In genomic region chr3:81929073-81929472, GRCm38 (mm10) we compare ENCODE assay signal across 26 mouse cellular contexts. TPM values are rescaled to one million over a fixed set of nuclear protein-coding genes. Genes with fewer than 3 reads are reported as not detected.
A peak's percentile ranks its signal among the peaks of the same experiment; 100 is the strongest.
DNase-seq lines count a peak whose midpoint lies in the region; ATAC-seq lines count a peak whose summit lies in the region.
"Had no signal": no experiment of that assay in that cellular context is flagged by ENCODE, and none has a peak within 500 bp of the region (broad histone marks: within the 10 kb centered on the region; RNA-seq: fewer than 3 reads in every experiment).

No protein-coding gene starts in this region.

- no peak overlapping the region for H3K4me3 ChIP-seq in heart, embryonic 10.5 days
- H3K4me3 ChIP-seq in heart, embryonic 11.5 days (ENCODE audit: low read depth, low read length), result no peak overlapping the region
- no peak overlapping the region for H3K4me3 ChIP-seq in midbrain, embryonic 10.5 days
- H3K4me3 ChIP-seq: embryonic facial prominence, embryonic 10.5 days; embryonic facial prominence, embryonic 12.5 days; forebrain, embryonic 13.5 days; forebrain, embryonic 15.5 days had no signal

- H3K9me3 ChIP-seq in heart, embryonic 10.5 days, result no peaks in the 10 kb centered on the region
- no peaks in the 10 kb centered on the region for H3K9me3 ChIP-seq in heart, embryonic 11.5 days (replicated peaks; ENCODE audit: control insufficient read depth, low read length)
- H3K9me3 ChIP-seq in midbrain, embryonic 10.5 days (replicated peaks), result no peaks in the 10 kb centered on the region
- H3K9me3 ChIP-seq: embryonic facial prominence, embryonic 10.5 days; embryonic facial prominence, embryonic 12.5 days; forebrain, embryonic 13.5 days; forebrain, embryonic 15.5 days; G1E had no signal

- H3K4me2 ChIP-seq in heart, embryonic 11.5 days, result no peak overlapping the region
- H3K4me2 ChIP-seq: embryonic facial prominence, embryonic 12.5 days; forebrain, embryonic 13.5 days; forebrain, embryonic 15.5 days had no signal

- DNase-seq in heart, embryonic 10.5 days (ENCODE audit: low spot score), result peak; percentile 73
- DNase-seq in A20 (ENCODE audit: low read depth, low spot score), result peak; percentile 55
- peak; percentile 33 for DNase-seq in splenic B cell, adult 2 months (ENCODE audit: low read depth, low spot score)
- no peak for DNase-seq in midbrain, embryonic 10.5 days (ENCODE audit: low spot score)
- DNase-seq: adrenal gland, adult 8-10 months; adrenal gland, postnatal 14 days; adrenal gland, postnatal 36 days; cerebellum, adult 11-12 months; cerebellum, adult 2 months; cerebellum, adult 9-10 months; cerebellum, postnatal 10 days; cerebellum, postnatal 25 days; forebrain, postnatal 0 days had no signal

- H3K36me3 ChIP-seq in heart, embryonic 10.5 days, result no peaks in the 10 kb centered on the region
- no peaks in the 10 kb centered on the region for H3K36me3 ChIP-seq in heart, embryonic 11.5 days (ENCODE audit: control insufficient read depth, insufficient read depth, low read length)
- no peaks in the 10 kb centered on the region for H3K36me3 ChIP-seq in splenic B cell, adult 2 months (ENCODE audit: control insufficient read depth, insufficient read depth, low read length, poor library complexity, severe bottlenecking)
- no peaks in the 10 kb centered on the region for H3K36me3 ChIP-seq in midbrain, embryonic 10.5 days
- H3K36me3 ChIP-seq: embryonic facial prominence, embryonic 10.5 days; embryonic facial prominence, embryonic 12.5 days; forebrain, embryonic 15.5 days; G1E had no signal

- H3K4me1 ChIP-seq in heart, embryonic 10.5 days, result no peaks in the 10 kb centered on the region
- H3K4me1 ChIP-seq in heart, embryonic 11.5 days (ENCODE audit: control insufficient read depth, insufficient read depth, low read length), result no peaks in the 10 kb centered on the region
- H3K4me1 ChIP-seq in midbrain, embryonic 10.5 days, result peaks cover 13% of the 10 kb centered on the region
- H3K4me1 ChIP-seq: embryonic facial prominence, embryonic 12.5 days had no signal

- WGBS in heart, embryonic 10.5 days, result 27% methylated on average over 1 of the region's 1 CpGs
- 24% methylated on average over 1 of the region's 1 CpGs for WGBS in heart, embryonic 11.5 days (ENCODE audit: insufficient replicate concordance)
- WGBS in midbrain, embryonic 10.5 days, result 61% methylated on average over 1 of the region's 1 CpGs

- no peak overlapping the region for H3K27ac ChIP-seq in heart, embryonic 10.5 days
- H3K27ac ChIP-seq in heart, embryonic 11.5 days (ENCODE audit: low read depth, low read length), result no peak overlapping the region
- no peak overlapping the region for H3K27ac ChIP-seq in midbrain, embryonic 10.5 days (replicated peaks)
- H3K27ac ChIP-seq: embryonic facial prominence, embryonic 10.5 days; embryonic facial prominence, embryonic 12.5 days; forebrain, embryonic 13.5 days; forebrain, embryonic 15.5 days had no signal

- no peaks in the 10 kb centered on the region for H3K27me3 ChIP-seq in heart, embryonic 10.5 days (ENCODE audit: insufficient read depth, poor library complexity, severe bottlenecking)
- H3K27me3 ChIP-seq in heart, embryonic 11.5 days (ENCODE audit: control insufficient read depth, insufficient read depth, low read length), result no peaks in the 10 kb centered on the region
- H3K27me3 ChIP-seq in splenic B cell, adult 2 months (ENCODE audit: control insufficient read depth, insufficient read depth, low read length, poor library complexity, severe bottlenecking), result no peaks in the 10 kb centered on the region
- no peaks in the 10 kb centered on the region for H3K27me3 ChIP-seq in midbrain, embryonic 10.5 days (ENCODE audit: low read depth, poor library complexity, severe bottlenecking)
- H3K27me3 ChIP-seq: CH12.LX; embryonic facial prominence, embryonic 12.5 days; forebrain, embryonic 13.5 days; forebrain, embryonic 15.5 days had no signal

- ATAC-seq in heart, embryonic 11.5 days (replicated peaks; ENCODE audit: insufficient number of reproducible peaks, low FRiP score, low TSS enrichment), result no peak
- ATAC-seq: activated CD4-positive, CD25-positive, alpha-beta regulatory T cell, adult 4 months; CD4-positive, CD25-positive, alpha-beta regulatory T cell, adult 4 months; forebrain, embryonic 13.5 days; forebrain, embryonic 15.5 days; forebrain, postnatal 0 days; Patski had no signal

- no peak overlapping the region for H3K9ac ChIP-seq in heart, embryonic 11.5 days (ENCODE audit: low read depth, low read length)
- H3K9ac ChIP-seq: embryonic facial prominence, embryonic 12.5 days; forebrain, embryonic 13.5 days; forebrain, embryonic 15.5 days; forebrain, postnatal 0 days had no signal

RNA-seq across cellular contexts. Expression of gene Ctso, which starts 3.3 kb away (rescaled TPM):
- polyA plus RNA-seq in heart, embryonic 10.5 days (2016; fragmentation: Nextera tagmentation; extraction: Ambion mirVana), result 10.1 and 15.9 TPM in 2 replicates
- polyA plus RNA-seq in heart, embryonic 11.5 days (2014; fragmentation: Nextera tagmentation; extraction: Ambion mirVana), result 17.0 and 17.2 TPM in 2 replicates
- 3.4 and 5.0 TPM in 2 replicates for polyA plus RNA-seq in midbrain, embryonic 10.5 days (2016; fragmentation: Nextera tagmentation; extraction: Ambion mirVana)

RNA-seq across cellular contexts. Expression of gene Tdo2, which starts 46.9 kb away (rescaled TPM):
- 2.1 and 2.6 TPM in 2 replicates for polyA plus RNA-seq in heart, embryonic 10.5 days (2016; fragmentation: Nextera tagmentation; extraction: Ambion mirVana)
- polyA plus RNA-seq in heart, embryonic 11.5 days (2014; fragmentation: Nextera tagmentation; extraction: Ambion mirVana), result 1.4 and 1.6 TPM in 2 replicates
- not detected in 2 replicates for polyA plus RNA-seq in midbrain, embryonic 10.5 days (2016; fragmentation: Nextera tagmentation; extraction: Ambion mirVana)
- polyA plus RNA-seq: embryonic facial prominence, embryonic 14.5 days; forebrain, embryonic 11.5 days; G1E had no signal

RNA-seq across cellular contexts. Expression of gene Asic5, which starts 53.0 kb away (rescaled TPM):
- not detected in 2 replicates for polyA plus RNA-seq in heart, embryonic 10.5 days (2016; fragmentation: Nextera tagmentation; extraction: Ambion mirVana)
- not detected in 2 replicates for polyA plus RNA-seq in heart, embryonic 11.5 days (2014; fragmentation: Nextera tagmentation; extraction: Ambion mirVana)
- not detected in 2 replicates for polyA plus RNA-seq in midbrain, embryonic 10.5 days (2016; fragmentation: Nextera tagmentation; extraction: Ambion mirVana)
- polyA plus RNA-seq: activated CD4-positive, CD25-positive, alpha-beta regulatory T cell, adult 4 months; CD4-positive, CD25-positive, alpha-beta regulatory T cell, adult 4 months; cerebellum, adult 2 months; cortical plate, adult 2 months; embryonic facial prominence, embryonic 10.5 days; embryonic facial prominence, embryonic 12.5 days; embryonic facial prominence, embryonic 14.5 days; forebrain, embryonic 11.5 days; forebrain, embryonic 13.5 days; forebrain, embryonic 15.5 days; forebrain, postnatal 0 days; G1E; Patski had no signal
